Mouse (Mus musculus) heart, adult 8-10 months (tissue): ENCODE measurements around the gene Zdhhc4. TPM values are rescaled to one million over a fixed set of nuclear protein-coding genes. Genes with fewer than 3 reads are reported as not detected.

Experiments used
- DNase-seq: peaks from one replicate; pipeline ENCODE4 v3.0.0; 2022; ENCODE audit warnings: low spot score
- total RNA-seq, 4 experiments: library from RNA; stranded (reverse); gene quantifications; 2 replicates each; pipeline ENCODE4 v1.2.4; 2022

Gene Zdhhc4
- total RNA-seq, 4 experiments from 2014 or later, result 21.0 to 32.2 (median 28.6) TPM

DNA sequence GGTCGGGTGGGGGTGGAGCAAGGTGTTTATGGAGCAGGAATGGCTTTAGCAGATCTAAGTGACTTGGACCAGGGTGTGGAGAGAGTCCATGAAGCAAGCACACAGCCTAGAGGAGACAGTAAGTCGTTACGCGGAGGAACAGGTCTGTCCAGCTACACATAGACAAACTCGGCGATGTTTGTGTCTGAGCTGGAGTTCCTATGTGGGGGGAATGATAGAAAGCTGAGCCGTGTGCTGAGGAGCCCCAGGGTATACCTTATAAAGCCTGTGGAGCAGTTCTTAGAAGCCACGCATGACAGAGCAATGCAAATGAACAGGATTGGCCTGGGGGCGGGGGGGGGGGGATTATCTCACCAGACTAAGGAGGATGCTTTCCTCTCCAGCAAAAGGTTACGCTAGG lies 49.8 kb downstream of the Zdhhc4 start:
- no peak for DNase-seq

DNA sequence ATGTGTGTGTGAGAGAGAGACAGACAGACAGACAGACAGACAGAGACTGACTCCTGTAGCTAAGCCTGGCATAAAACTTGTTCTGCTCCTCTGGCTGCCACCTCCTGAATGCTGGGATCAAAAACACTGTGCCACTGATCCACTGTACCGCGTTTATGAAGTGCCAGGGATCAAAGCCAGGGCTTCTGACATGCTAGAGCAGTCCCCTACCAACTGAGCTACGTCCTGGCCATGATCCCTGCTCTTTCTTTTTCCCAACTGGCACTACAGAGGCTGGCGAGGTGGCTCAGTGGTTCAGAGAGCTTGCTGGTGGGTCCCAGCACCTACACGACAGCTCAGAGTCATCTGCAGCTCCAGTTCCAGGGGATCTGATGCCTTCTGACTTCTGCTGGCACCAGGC lies 53.3 kb downstream of the Zdhhc4 start:
- DNase-seq, result no peak

DNA sequence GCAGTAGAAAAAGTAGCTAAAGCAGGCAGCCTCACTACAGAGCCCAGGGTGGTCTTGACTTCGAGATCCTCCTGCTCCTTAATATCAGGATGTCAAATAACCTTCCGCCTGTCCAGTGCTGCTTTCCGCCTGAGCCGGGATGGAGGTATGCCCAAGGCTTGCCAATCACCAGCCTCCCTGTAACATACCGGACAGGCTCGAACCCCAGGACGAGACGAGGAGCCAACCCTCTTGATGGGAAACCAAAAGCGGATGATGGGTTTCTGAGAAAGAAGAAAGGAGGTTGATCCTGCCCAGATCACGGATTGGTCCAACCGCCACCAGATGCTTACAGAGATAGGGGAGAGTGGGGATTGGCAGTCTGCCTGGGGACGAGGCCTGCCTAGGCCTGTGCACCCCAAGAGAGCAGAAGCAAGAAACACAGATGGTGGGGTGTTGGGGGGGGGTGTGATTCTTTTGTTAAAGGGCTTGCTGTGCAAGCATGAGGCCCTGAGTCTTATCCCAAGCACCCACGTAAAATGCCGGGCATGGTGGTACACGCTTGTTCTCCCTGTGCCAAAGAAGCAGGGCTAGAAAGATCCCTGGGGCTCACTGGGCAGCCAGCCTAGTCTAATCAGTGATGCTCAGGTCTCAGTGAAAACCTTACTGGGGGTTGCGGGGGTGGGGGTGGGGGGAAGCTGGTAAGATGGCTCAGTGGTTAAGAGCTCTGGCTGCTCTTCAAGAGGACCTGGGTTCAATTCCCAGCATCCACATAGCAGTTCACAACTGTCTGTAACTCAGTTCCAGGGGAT lies 56.3 kb downstream of the Zdhhc4 start:
- no peak for DNase-seq

DNA sequence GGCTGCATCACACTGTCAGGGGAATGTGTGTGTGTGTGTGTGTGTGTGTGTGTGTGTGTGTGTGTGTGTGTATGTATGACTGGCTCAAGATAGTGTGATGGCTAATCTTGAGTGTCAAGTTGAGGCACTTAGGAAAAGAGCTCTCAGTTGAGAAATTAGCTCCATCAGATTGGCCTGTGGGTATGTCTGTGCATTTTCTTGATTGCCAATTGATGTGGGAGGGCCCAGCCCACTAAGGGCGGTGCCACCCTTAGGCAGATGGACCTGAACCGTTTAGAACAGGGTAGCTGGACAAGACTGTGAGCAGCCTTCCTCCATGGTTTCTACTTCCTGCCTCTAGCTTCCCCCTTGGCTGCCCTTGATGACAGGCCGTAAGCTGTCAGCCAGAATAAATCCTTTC lies 56.9 kb downstream of the Zdhhc4 start:
- no peak for DNase-seq

DNA sequence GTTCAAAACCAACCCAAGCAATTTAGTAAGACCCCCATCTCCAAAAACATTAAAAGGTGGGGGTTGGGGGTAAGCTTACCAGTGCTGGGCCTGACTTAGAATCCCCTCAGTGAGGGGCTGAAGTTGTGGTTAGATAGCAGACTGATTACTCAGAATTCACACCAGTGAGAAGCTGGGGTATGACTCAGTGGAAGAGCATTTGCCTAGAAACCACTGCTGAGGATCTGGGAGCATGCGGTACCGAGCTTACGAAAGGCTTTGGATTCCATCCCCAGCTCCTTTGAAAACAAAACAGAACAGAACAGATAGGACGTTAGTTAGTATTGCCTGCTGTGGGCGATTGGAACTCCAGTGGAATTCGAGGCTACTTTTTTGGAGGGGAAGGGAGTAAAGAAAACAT lies 57.4 kb downstream of the Zdhhc4 start:
- DNase-seq, result peak; percentile 15

DNA sequence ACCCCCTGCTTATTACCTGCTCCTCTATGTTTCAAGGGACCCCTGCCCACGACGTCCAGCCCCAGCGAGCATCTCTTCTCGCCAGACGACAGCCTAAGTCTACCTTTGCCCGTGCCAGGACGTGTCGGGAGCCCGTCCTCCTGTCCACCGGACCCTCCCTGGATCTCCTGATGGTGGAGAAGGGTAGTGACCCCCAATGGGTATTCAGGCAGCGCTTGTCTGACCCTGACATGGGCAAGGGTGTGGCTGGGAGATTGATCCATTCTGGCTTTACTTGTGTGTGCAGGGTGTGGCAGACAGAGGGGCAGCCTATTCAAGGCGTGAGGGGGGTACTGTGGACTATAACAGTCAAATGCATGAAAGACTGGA lies 58.9 kb downstream of the Zdhhc4 start:
- DNase-seq, result no peak

DNA sequence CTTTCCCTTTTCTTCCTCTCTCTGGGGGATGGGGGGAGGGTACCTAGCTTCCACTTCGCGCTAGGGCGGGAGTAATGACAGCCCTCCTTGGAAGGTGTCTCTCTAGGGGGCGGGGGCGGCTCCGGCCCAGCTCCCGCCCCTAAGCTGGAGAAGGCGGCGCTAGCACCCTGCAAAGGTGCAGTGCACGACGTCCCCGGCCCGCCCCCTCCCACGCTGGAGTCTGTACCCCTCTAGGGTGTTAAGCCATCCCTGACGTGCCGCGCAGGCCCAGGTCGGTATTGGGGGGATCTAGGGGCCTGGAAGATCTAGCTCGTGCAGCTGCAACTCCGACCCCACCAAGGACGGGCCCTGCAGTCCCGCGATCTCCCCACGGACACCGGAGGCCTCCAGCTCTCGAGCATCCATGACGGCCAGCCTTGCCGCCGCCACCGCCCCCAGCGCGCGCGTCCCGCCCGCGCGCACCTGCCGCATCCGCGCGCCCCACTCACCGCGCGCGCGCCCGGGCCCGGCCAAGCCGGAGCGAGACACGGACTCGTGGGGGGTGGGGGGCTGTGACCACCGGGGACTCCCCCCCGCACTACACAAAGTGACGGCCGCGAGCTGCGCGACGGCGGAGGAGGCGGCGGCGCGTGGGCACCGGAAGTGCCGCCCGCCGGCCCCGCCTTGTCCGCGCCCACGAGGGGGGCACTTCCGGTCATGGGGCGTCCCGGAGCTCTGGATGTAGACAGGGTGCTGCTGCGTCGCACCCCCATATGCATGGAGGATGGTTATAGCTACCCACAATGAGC lies 59.5 kb downstream of the Zdhhc4 start, which contains the start of gene Zfp316:
Gene Zfp316, minus strand, starts transcription at position 660 of the 788 bp plus-strand sequence.
- peak; percentile 58 for DNase-seq

DNA sequence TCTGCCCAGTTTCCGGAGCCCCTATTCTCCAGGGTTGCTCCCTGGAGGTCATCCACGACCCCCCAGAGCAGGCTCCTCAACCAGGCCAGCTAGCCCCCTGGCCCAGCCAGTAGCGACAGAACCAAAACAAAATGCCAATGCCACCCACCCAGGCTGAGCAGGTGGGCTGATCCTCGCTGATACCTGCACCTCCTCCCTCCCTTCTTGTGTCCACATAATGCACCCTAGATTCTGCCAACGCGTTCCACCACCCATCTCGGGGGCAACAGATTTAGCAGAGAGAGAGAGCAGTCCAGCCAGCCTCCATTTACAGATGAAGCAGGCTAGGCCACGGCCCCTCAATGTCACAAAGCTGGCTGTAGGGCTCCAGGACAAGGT lies 60.1 kb downstream of the Zdhhc4 start:
- no peak for DNase-seq

DNA sequence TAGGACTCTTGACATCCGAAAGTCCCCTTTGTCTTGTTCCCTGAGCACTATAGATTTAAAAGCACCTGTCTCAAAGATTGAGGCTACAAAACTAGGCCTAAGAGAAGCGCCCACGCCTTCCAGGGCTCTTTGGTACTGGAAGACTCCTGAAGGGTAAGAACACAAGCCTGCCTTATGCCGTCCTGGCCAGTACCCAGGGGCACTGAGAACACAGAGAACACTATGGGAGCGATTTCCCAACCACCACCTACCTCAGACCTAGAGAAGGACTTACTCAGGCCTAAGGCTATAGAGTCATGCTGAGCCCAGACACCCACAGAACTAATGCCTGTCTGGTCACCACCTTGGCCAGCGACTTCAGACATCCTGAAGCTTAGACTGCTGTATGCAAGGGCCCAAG lies 62.3 kb downstream of the Zdhhc4 start:
- DNase-seq, result no peak

Other genes starting within 250 kb of the Zdhhc4 start
- 10 to 100 TPM; 22.2 to 24.3 (median 24.0) TPM for gene Rnf216, start 216.3 kb downstream of the Zdhhc4 start, total RNA-seq
- gene Olfr718-ps1, start 181.7 kb downstream of the Zdhhc4 start, total RNA-seq, result not detected
- 1 to 10 TPM; 3.2 to 4.6 (median 4.0) TPM for gene Rbak, start 148.5 kb downstream of the Zdhhc4 start, total RNA-seq
- gene Spdye4b, start 148.2 kb downstream of the Zdhhc4 start, total RNA-seq, result not detected
- gene Spdye4a, start 102.4 kb downstream of the Zdhhc4 start, total RNA-seq, result not detected
- 1 to 10 TPM; 8.7 to 9.6 (median 9.2) TPM for gene Zfp12, start 94.1 kb downstream of the Zdhhc4 start, total RNA-seq
- gene Zfp316, start 59.2 kb downstream of the Zdhhc4 start, total RNA-seq, result 1 to 10 TPM; 5.1 to 6.4 (median 5.5) TPM
- gene Zfp853, start 35.6 kb downstream of the Zdhhc4 start, total RNA-seq, result under 1 TPM in 1 of 4 experiments, not detected in 3; 0.12 TPM
- 10 to 100 TPM; 13.4 to 20.7 (median 16.7) TPM for gene E130309D02Rik, start 13.9 kb downstream of the Zdhhc4 start, total RNA-seq
- not detected for gene Grid2ip, start 28.1 kb upstream of the Zdhhc4 start, total RNA-seq
- 10 to 100 TPM; 45.0 to 54.2 (median 49.3) TPM for gene Kdelr2, start 74.6 kb upstream of the Zdhhc4 start, total RNA-seq
- gene Daglb, start 135.3 kb upstream of the Zdhhc4 start, total RNA-seq, result 1 to 10 TPM; 8.1 to 9.3 (median 8.8) TPM
- 100 to 1,000 TPM; 207 to 235 (median 219) TPM for gene Rac1, start 198.8 kb upstream of the Zdhhc4 start, total RNA-seq